In the genomic region with DNA sequence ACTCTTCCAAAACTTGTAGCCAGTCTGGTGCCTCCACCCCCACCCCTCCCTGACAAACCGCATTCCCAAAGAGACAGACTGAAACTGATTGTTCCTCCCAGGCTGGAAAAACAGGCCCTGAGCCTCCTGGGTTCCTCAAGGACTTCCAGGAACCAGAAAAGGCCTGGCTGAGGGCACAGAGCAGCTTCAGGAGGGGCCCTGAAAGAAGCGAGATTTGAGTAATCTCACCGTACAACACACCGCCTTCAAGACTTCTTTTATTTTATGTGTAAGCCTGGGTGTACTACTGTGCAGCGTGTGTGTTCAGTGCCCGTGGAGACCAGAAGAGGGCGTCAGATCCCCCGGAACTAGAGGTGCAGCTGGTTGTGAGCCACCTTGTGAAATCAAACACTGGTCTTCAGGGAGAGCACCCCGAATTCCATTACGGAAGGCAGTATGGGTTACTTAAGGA, we compare ENCODE assay signal across 8 mouse cellular contexts.
DNase-seq lines count a peak whose midpoint lies in the region; ATAC-seq lines count a peak whose summit lies in the region.

No protein-coding gene starts in this region.

- no peaks in the 10 kb centered on the region for H3K36me3 ChIP-seq in heart, embryonic 15.5 days
- no peaks in the 10 kb centered on the region for H3K36me3 ChIP-seq in heart, embryonic 12.5 days
- no peaks in the 10 kb centered on the region for H3K36me3 ChIP-seq in intestine, embryonic 16.5 days (ENCODE audit: control insufficient read depth, insufficient read depth, low read length)
- no peaks in the 10 kb centered on the region for H3K36me3 ChIP-seq in midbrain, embryonic 11.5 days (ENCODE audit: control insufficient read depth, insufficient read depth, low read length)

- peak overlapping the region; percentile 3; the same call in 1 of the 2 replicates for H3K27ac ChIP-seq in heart, embryonic 15.5 days
- no peak overlapping the region for H3K27ac ChIP-seq in heart, embryonic 12.5 days (ENCODE audit: poor library complexity, severe bottlenecking)
- 0 out of 2 replicates have a peak overlapping the region, but pooled peaks have one; percentile 23 for H3K27ac ChIP-seq in intestine, embryonic 16.5 days (ENCODE audit: low read length)
- H3K27ac ChIP-seq in midbrain, embryonic 11.5 days (ENCODE audit: low read depth, low read length): no peak overlapping the region

- no peaks in the 10 kb centered on the region for H3K9me3 ChIP-seq in heart, embryonic 15.5 days (replicated peaks)
- H3K9me3 ChIP-seq in heart, embryonic 12.5 days (replicated peaks): 0 out of 2 replicates have a peak, but pooled peaks cover 7% of the 10 kb centered on the region
- no peaks in the 10 kb centered on the region for H3K9me3 ChIP-seq in intestine, embryonic 16.5 days (ENCODE audit: control insufficient read depth, low read length)
- no peaks in the 10 kb centered on the region for H3K9me3 ChIP-seq in midbrain, embryonic 11.5 days (ENCODE audit: control insufficient read depth, low read length)

- H3K4me3 ChIP-seq in heart, embryonic 15.5 days: no peak overlapping the region
- no peak overlapping the region for H3K4me3 ChIP-seq in heart, embryonic 12.5 days
- H3K4me3 ChIP-seq in intestine, embryonic 16.5 days (ENCODE audit: low read length): no peak overlapping the region
- H3K4me3 ChIP-seq in midbrain, embryonic 11.5 days (ENCODE audit: low read depth, low read length): no peak overlapping the region

- peaks cover 13% of the 10 kb centered on the region for H3K4me1 ChIP-seq in heart, embryonic 15.5 days (replicated peaks)
- peaks cover 30% of the 10 kb centered on the region for H3K4me1 ChIP-seq in heart, embryonic 12.5 days (replicated peaks)
- H3K4me1 ChIP-seq in intestine, embryonic 16.5 days (ENCODE audit: control insufficient read depth, insufficient read depth, low read length): peaks cover 16% of the 10 kb centered on the region
- H3K4me1 ChIP-seq in midbrain, embryonic 11.5 days (ENCODE audit: control insufficient read depth, insufficient read depth, low read length): peaks cover 16% of the 10 kb centered on the region

- H3K4me2 ChIP-seq in heart, embryonic 15.5 days: no peak overlapping the region
- no peak overlapping the region for H3K4me2 ChIP-seq in heart, embryonic 12.5 days
- no peak overlapping the region for H3K4me2 ChIP-seq in intestine, embryonic 16.5 days (ENCODE audit: low read depth, low read length)
- H3K4me2 ChIP-seq in midbrain, embryonic 11.5 days: no peak overlapping the region

- ATAC-seq in heart, embryonic 15.5 days (replicated peaks; ENCODE audit: insufficient number of reproducible peaks, insufficient read depth, low FRiP score, low read depth): no peak
- no peak for ATAC-seq in heart, embryonic 12.5 days (ENCODE audit: insufficient number of reproducible peaks, low FRiP score)
- 0 out of 2 replicates have a peak, but pooled peaks have one; percentile 29 for ATAC-seq in common myeloid progenitor, adult 5-6 weeks (replicated peaks; ENCODE audit: low read depth, poor library complexity, severe bottlenecking)
- no peak for ATAC-seq in intestine, embryonic 16.5 days
- 0 out of 2 replicates have a peak, but pooled peaks have one; percentile 14 for ATAC-seq in midbrain, embryonic 11.5 days (ENCODE audit: low FRiP score)

- WGBS in heart, embryonic 15.5 days: 73% methylated on average over 10 of the region's 10 CpGs
- 66% methylated on average over 10 of the region's 10 CpGs for WGBS in heart, embryonic 12.5 days
- WGBS in intestine, embryonic 16.5 days: 78% methylated on average over 10 of the region's 10 CpGs
- 74% methylated on average over 10 of the region's 10 CpGs for WGBS in midbrain, embryonic 11.5 days

- DNase-seq in midbrain, embryonic 11.5 days (ENCODE audit: low spot score, missing footprints): no peak
- no peak for DNase-seq in cerebellum, adult 18-20 months
- no peak for DNase-seq in cerebellum, postnatal 36 days
- DNase-seq in urinary bladder, postnatal 10 days (ENCODE audit: low spot score): no peak

- H3K9ac ChIP-seq in heart, embryonic 15.5 days: no peak overlapping the region
- H3K9ac ChIP-seq in heart, embryonic 12.5 days: no peak overlapping the region
- 0 out of 2 replicates have a peak overlapping the region, but pooled peaks have one; percentile 24 for H3K9ac ChIP-seq in intestine, embryonic 16.5 days (ENCODE audit: low read depth, low read length)
- no peak overlapping the region for H3K9ac ChIP-seq in midbrain, embryonic 11.5 days (ENCODE audit: low read length)

- no peaks in the 10 kb centered on the region for H3K27me3 ChIP-seq in heart, embryonic 15.5 days
- H3K27me3 ChIP-seq in heart, embryonic 12.5 days (replicated peaks): no peaks in the 10 kb centered on the region
- H3K27me3 ChIP-seq in intestine, embryonic 16.5 days (replicated peaks; ENCODE audit: control insufficient read depth, insufficient read depth, low read length): no peaks in the 10 kb centered on the region
- H3K27me3 ChIP-seq in midbrain, embryonic 11.5 days (ENCODE audit: control insufficient read depth, insufficient read depth, low read length): no peaks in the 10 kb centered on the region

Comparison
In these comparisons a context has a peak if more than half of its experiments do, and no peak if none do; other contexts are left out.
1. H3K27ac ChIP-seq: peak in heart, embryonic 15.5 days (single experiment) and intestine, embryonic 16.5 days (single experiment); none in heart, embryonic 12.5 days (single experiment) and midbrain, embryonic 11.5 days (single experiment).
2. ATAC-seq: peak in common myeloid progenitor, adult 5-6 weeks (single experiment) and midbrain, embryonic 11.5 days (single experiment); none in heart, embryonic 15.5 days (single experiment), heart, embryonic 12.5 days (single experiment) and intestine, embryonic 16.5 days (single experiment).